Mouse (Mus musculus): ENCODE measurements around the gene Gabra5.

DNA sequence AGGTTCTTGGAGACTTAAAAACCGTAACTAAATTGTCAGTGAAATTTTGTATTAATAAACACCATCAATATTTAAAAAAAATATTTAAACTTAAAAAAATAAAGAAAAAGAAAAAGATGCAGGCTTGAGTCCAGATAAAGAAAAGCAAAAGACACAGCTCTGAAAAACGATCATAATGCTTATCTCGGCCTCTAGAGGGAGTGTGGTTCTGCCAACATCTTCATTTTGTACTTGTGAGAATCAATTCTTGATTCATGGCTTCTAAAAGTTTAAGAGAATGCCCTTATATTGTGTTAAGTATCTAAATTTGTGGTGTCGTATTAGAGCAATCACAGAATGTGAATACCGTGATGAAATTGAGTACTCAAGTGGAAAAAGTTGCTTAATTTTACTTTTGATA, 49.5 kb downstream of the Gabra5 start:
- peak; percentile 14; the same call in 1 of the 2 replicates for TF ChIP-seq CTCF (IDR thresholded peaks at IDR 0.05; ENCODE audit: borderline replicate concordance, extremely low read depth, insufficient read depth, insufficient read length)
- no peak for TF ChIP-seq POLR2A (IDR thresholded peaks at IDR 0.05; ENCODE audit: borderline replicate concordance, extremely low read depth, insufficient read depth, insufficient read length, poor library complexity, severe bottlenecking)
